Mouse (Mus musculus) frontal cortex, postnatal 10 days (tissue): ENCODE data around the gene Tmem174.

Experiments used
- DNase-seq, 2 experiments: peaks; one replicate each; pipeline ENCODE4 v3.0.0; 2022; ENCODE audit warnings: low spot score in 2 of 2, mixed read lengths in 1 of 2

The Tmem174 gene

GRCm38 (mm10) chr13:98633641-98634484 is 3.3 kb downstream of the Tmem174 start:
- DNase-seq: no peak

DNA sequence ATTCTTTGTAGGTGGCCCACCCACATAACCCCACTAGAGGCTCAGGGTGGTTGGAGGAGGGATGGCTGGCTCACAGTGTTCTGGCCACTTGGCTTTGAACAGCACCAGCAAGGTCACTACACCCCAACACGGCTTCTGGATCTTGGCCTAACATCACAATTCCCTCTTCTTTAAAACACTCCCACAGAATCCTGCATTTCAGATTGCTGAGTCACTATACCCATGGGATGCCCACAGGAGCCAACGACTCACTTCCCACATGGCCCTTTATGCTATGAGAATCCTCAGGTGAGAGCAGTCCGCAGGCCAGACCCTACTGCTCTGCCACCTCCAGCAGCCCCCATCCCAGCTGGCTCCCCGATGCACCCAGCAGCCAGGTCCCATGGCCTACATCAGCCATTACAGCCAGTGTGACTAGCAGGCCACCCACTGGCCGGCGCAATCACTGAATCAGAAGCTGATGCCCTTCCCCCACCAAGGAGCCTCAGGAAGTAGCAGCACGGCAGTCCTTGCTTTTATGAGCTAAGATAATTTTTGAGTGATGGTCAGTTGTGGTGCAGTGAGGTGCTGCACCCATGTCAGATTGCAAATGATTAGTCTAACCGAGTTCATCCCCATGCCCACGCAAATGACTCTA is 4.8 kb downstream of the Tmem174 start:
- DNase-seq: no peak

GRCm38 (mm10) chr13:98631105-98631838 is 5.9 kb downstream of the Tmem174 start:
- DNase-seq: no peak

DNA sequence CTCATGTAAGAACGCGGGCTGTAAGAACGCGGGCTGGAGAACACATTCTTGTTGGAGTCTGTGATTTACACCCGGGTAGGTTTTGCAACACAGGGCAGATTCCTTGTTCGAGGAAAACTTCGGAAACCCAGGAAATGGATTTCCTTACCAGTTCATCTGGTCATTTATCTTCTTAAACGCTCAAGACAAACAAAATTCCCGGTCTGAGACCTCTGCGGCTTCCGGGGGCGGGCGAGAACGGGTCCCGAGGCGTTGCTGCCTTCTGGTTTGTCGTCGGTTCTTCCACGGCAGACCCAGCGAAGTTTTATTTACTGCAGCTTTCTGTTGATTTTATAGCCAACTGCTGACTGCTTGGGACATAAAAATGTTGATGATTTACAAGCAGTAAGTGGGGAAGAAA is 10.5 kb downstream of the Tmem174 start:
- no peak for DNase-seq

- no peak for DNase-seq
These were observed 12.7 kb downstream of the Tmem174 start for GRCm38 (mm10) chr13:98624506-98624905.

DNA sequence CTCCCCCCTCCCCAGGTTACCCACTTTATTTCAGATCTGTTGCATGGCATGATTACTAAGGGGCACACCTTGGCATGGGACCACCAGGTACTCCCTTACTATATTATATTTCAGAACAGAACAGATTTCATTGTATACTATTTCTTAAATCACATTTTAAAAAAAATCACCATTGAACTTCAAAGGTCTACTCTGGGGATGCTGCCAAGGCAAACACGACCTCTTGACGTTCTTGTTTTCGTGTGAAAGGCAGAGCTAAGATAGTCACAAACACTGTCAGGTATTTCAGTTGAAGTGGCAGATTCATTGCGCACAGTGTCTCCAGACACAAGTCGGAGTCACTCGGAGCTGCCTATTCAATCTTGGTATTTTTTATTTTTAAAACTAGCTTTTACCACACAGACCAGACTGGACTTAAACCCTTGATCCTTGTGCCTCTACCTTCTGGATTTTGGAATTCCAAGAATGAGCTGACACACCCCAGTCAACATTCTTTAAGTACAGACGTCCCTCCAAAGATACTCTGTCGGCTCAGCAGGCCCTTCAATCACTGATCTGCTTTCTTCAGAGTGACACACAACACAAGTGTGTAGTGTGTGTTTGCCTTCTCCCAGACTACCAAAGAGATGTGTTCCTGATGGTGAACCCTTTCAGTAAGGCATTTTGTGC is 14.2 kb downstream of the Tmem174 start:
- no peak for DNase-seq

DNA sequence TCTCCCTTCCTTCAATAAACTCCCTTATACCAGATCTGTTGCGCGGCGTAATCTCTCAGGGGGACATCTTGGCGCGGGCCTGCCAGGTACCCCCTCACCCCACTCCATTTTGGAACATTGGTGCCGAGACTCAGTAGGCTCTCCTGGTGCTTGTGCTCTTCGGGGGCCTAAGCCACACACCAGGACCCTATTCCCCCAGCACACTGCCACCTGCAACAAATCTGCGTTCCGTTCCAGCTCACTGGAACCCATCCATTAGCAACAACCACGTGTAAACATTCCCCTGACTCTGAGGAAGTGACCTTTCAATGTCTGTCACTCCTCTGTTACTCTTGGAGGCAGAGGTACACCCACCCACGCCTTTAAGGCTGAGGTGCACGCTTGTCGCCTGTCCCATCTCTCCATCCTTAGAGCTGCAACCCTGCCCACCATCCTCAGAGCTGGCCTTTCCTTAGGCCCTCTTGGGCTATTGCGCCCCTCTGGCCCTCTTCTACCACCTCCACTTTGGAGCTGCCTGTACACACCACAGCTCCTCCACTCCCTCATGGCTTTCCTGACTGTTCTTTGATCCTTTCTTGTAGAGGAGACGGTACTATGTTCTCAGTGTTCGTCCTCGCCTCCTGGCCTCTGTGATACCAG is 19.7 kb downstream of the Tmem174 start:
- DNase-seq: no peak

DNA sequence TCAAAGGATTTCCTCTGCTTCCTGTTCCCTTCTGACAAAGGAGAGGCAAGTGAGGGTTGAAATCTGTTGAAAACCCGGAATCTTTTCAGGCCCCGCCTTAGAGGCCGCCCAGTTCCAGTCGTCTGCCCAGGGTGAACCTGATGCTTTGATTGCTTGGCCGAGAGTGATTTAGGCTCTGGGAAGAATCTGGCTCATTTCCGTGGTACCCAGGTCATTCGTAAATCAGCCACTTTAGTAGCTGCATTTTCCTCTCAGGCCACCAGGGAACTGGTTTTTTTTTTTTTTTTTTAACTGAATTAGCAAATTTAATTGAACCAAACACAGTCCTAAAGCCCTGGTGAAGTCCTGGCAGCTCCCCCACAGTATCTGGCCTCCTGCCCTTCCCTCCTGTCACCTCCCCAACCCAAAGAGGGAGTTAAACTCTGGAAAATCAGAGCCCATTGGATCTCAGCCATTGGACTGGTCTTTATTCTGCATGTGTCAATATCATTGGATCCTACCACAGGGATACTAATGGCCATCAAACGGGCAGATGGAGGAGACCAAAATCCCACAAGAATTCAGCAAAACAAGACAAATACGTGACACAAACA is 29.2 kb downstream of the Tmem174 start:
- no peak for DNase-seq

DNA sequence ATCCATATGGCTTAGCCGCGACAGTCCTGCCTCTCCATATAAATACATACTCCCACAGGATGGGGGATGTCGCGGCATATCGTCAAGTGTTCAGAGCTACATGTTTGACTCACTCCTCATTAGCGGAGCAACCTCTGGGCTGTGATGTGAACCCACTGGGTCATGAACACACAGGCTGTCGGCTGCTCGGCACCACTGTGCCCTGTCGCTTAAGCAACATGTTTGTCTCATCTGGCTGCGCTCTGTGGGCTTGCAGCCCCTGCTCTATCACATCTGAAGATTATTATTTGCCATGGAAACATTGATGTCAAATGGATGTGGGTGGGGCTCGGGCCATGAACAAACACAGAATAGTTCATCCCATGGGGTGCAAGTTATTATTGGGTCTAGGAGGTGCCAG is 33.4 kb downstream of the Tmem174 start:
- DNase-seq: no peak

DNA sequence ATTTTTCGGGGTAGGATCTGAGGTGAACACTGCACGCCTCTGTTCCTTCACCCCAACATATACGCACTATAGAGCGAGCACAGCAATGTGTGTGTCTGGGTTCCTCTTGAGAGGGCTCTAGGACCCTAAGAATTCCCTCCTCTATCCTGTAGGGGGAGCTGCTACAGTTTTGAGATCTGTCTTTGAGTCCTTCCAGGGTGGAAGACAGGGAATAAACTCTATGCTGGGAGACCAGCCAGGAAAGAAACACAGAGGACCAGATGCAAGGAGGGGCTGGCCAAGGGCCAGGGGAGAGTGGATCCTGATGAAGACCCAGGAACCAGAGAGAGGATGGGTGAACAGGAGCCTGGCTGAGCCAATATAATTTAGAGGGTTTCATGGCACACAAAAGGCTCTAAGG is 40.5 kb downstream of the Tmem174 start:
- DNase-seq: no peak

DNA sequence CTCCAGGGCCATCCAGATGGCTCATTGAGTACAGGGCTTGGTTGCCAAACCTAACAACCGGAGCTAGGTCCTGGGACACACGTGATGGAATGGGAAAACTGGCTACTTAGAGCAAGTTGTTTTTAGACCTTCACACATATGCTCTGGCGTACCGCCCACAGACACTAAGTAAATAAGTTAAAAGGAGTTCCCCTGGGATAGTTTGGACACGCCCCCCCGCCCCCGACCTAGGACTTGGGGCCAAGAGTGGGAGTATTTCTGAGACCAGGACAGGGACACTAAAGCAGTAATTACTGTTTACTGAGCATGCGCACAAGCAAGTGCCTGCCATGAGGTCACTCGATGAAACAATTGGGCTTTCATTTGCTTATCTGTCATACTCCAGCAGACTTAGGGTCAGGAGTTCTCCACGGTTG is 42.5 kb downstream of the Tmem174 start:
- no peak for DNase-seq

DNA sequence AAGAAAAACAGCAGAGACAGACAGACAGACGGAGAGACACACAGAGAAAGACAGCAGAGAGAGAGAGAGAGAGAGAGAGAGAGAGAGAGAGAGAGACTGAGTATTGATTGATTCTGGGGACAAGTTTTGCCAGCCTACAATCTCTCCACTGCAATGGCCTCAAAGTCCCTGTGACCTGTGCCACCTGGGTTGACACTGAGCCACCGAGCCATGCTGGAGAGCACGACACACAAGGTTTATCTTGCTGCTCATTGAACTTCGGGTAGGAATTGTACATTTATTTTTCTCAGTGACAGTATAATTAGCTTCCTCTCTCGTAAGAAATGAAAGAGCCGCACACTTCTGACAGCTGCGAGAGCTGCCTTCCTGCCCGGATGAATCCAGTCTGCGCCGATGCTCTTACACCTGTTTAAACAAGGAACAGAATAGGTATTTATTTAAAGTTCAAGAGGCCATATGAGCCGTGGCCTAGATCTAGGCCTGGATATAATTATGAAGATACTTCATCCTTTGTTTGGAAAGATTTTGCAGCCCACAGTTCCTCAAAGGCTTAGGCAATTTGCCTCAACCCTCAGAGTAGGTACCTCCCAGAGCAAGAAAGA is 43.2 kb downstream of the Tmem174 start:
- no peak for DNase-seq

GRCm38 (mm10) chr13:98591406-98591805 is 45.8 kb downstream of the Tmem174 start:
- no peak for DNase-seq

DNA sequence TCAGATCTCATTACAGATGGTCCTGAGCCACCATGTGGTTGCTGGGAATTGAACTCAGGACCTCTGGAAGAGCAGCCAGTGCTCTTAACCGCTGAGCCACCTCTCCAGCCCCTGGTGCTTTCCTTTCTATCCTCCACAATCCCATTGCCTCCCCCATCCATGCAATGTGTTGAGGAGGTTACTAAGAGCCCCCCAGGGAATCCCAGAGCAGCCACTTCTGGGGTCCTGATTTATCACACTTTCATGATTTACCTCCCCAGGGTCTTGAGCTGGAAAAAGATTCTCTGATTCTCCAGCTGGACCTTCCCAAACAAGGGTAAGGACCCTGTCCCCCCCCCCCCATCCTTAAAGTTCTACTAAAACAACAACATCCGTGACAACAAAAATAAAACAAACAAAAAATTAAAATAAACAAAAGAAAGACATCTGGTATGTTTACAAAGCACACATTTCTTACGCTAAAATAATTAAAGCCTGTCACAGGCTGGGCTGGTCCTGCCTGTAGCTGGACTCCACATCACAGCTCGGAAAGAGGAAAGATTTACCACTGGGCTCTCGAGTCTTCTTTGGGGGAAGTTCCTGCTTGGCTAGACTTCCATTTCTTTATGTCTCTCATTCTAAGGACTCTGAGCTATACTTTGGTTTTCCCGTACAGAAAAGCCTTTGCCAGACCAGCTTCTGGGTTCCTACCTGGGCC is 46.4 kb downstream of the Tmem174 start:
- DNase-seq: no peak

DNA sequence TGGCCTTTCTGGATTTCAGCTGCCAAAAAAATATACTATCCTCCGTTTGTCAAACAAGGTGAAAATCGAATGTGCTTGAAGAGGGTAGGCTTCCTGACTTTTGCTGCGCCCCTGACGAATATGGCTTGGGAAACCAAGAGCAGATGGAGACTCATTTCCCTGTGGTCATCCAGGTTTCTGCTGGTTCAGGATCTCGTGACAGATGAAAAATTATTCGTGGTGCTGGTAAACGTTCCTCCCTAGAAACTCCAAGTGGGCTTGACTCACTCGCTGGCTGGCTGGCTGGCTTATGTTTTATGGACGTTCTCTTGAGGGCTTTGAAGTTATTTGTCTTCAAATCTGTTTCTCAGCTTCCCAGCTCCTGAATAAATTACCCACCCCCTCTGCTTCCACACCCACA is 47.6 kb downstream of the Tmem174 start:
- DNase-seq: no peak

GRCm38 (mm10) chr13:98588951-98589501 is 48.2 kb downstream of the Tmem174 start:
- DNase-seq: peak in 1 of 2 experiments; percentile 72

DNA sequence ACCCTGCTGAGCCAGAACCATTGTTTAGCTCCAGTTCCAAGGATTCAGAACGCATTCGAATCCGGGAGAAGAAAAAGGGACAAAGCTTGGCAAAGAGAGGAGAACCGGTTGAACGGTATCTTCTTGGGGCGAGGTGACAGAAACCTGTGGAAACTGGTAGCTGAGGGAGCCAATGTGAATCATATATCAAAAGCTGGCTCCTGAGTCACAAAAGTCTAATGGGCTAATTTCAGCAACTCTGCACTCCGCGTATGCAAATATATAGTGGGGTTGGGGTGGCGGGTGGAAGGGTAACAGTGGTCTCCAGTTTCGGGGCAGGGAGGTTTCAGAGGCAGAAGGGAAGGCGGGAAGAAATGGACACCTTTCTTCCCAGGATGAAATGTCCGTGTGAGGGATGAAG is 48.7 kb downstream of the Tmem174 start:
- no peak for DNase-seq

DNA sequence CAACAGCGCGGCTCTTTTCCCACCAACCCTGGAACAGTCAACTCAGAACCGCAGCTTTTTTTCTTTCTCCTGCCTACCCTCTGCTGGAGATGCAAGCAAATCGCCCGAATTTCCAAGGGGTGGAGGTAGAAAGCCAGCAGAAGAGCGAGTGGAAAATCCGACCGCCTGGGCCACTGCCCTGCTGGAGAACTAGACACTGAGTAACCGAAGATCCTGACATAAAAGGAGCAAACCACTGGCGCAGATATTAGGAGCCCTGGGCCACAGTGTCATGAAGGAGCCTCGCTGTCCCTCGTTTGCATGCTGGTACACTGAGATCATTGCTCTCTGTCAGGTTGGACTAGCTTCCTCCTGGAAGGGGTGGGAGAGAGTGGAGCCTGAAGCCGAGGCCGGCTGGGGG is 49.6 kb downstream of the Tmem174 start:
- DNase-seq: peak in 1 of 2 experiments; percentile 21

- no peak for DNase-seq
These were observed 50.2 kb downstream of the Tmem174 start for GRCm38 (mm10) chr13:98586817-98587575.
